Mouse (Mus musculus) MEL (cell line): ENCODE measurements around the gene Klf3.

Source experiments
- CTCF ChIP-seq, 3 experiments: IDR thresholded peaks in 2 of 3; conservative IDR thresholded peaks in 1 of 3; 2 replicates each; pipeline ENCODE4 v1.5.1; 2011 to 2012; ENCODE audit warnings: low read length in 3 of 3, low read depth in 2 of 3, mild to moderate bottlenecking in 2 of 3, improper control_type of control experiment in 1 of 3, inconsistent platforms in 1 of 3, mixed read lengths in 1 of 3, moderate library complexity in 1 of 3; ENCODE audit not compliant: control insufficient read depth in 1 of 3, insufficient read depth in 1 of 3, poor library complexity in 1 of 3, severe bottlenecking in 1 of 3
- E2F4 ChIP-seq: IDR thresholded peaks from 2 replicates; pipeline ENCODE4 v1.6.1; 2011; ENCODE audit warnings: low read depth, low read length, improper control_type of control experiment, borderline replicate concordance
- GATA1 ChIP-seq: IDR thresholded peaks from 2 replicates; pipeline ENCODE4 v1.6.1; 2011; ENCODE audit warnings: low read depth, low read length, improper control_type of control experiment

DNA sequence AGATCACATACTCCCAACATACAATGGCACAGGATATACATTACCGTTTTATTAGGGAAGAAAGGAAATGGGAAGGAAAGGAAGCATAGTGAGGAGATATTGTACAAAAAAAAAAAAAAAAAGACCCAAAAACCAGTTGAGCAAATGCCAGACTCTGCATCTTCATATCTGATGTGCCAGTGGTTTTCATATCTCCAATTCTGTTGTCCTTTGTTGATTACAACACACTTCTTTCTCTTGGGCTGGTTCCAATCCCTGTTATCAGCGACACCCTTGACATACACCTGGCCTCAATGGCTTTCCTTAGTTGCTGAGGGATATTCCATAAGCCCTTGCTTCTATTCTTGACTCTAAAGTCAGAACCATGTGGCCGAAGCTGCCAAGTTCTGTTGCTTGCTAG, 41.4 kb downstream of the Klf3 start:
- TF ChIP-seq E2F4 (no peak), CTCF (IDR thresholded peaks at IDR 0.05 in 2 of 3, conservative IDR thresholded peaks at IDR 0.05 in 1 of 3; ENCODE audit: control insufficient read depth in 1 of 3, insufficient read depth in 1 of 3, low read depth in 2 of 3, low read length in 3 of 3, poor library complexity in 1 of 3, severe bottlenecking in 1 of 3) (no peak), GATA1 (peak; percentile 93)
